Mouse (Mus musculus) CH12.LX (cell line): ENCODE results near the gene Clint1. TPM values are rescaled to one million over a fixed set of nuclear protein-coding genes. Genes with fewer than 3 reads are reported as not detected.

ENCODE experiments used
- DNase-seq: peaks from one replicate; pipeline ENCODE4 v3.0.0-alpha.2; 2013; ENCODE audit errors: extremely low read depth
- H3K27ac ChIP-seq: 2 replicates; pipeline ENCODE4 v1.5.1; 2012; ENCODE audit warnings: low read depth, mild to moderate bottlenecking, control low read depth, moderate library complexity; ENCODE audit not compliant: insufficient read depth
- H3K27me3 ChIP-seq: replicated peaks from 2 replicates; pipeline ENCODE3; 2012; ENCODE audit warnings: inconsistent platforms
- H3K36me3 ChIP-seq, 2 experiments: replicated peaks in 1 of 2; 2 replicates each; pipeline versions ENCODE3 to v1.6.1; 2012; ENCODE audit warnings: inconsistent platforms in 1 of 2, low read length in 1 of 2, mild to moderate bottlenecking in 1 of 2, mixed read lengths in 1 of 2, moderate library complexity in 1 of 2; ENCODE audit not compliant: control insufficient read depth in 1 of 2, insufficient read depth in 1 of 2
- H3K4me1 ChIP-seq, 2 experiments: 2 replicates each; pipeline ENCODE4 v1.6.1; 2012; ENCODE audit warnings: inconsistent platforms in 1 of 2, moderate library complexity in 1 of 2; ENCODE audit not compliant: insufficient read depth in 2 of 2, control insufficient read depth in 1 of 2
- H3K4me2 ChIP-seq: 2 replicates; pipeline ENCODE4 v1.6.1; 2012; ENCODE audit warnings: low read depth, mild to moderate bottlenecking, control low read depth; ENCODE audit not compliant: poor library complexity, insufficient read depth, severe bottlenecking
- H3K4me3 ChIP-seq, 3 experiments: fragments of 150-350 bp in 1 of 3; sonication (generic) in 1 of 3; replicated peaks in 1 of 3; 2 replicates each; pipeline versions ENCODE3 to v1.5.1; 2011 to 2012; ENCODE audit warnings: low read depth in 2 of 3, low read length in 2 of 3, mild to moderate bottlenecking in 2 of 3, moderate library complexity in 2 of 3, control low read depth in 1 of 3, improper control_type of control experiment in 1 of 3, inconsistent platforms in 1 of 3, mixed read lengths in 1 of 3; ENCODE audit not compliant: poor library complexity in 1 of 3
- H3K79me2 ChIP-seq: replicated peaks from 2 replicates; pipeline ENCODE4 v1.6.1; 2012; ENCODE audit warnings: mild to moderate bottlenecking, moderate library complexity; ENCODE audit not compliant: control insufficient read depth, poor library complexity, insufficient read depth, severe bottlenecking; ENCODE audit errors: extremely low read depth
- H3K9ac ChIP-seq: 2 replicates; pipeline ENCODE4 v1.6.1; 2012; ENCODE audit warnings: low read depth, mild to moderate bottlenecking, control low read depth, moderate library complexity; ENCODE audit not compliant: insufficient read depth
- H3K9me3 ChIP-seq: replicated peaks from 2 replicates; pipeline ENCODE3; 2012; ENCODE audit warnings: low read length, inconsistent platforms, mixed read lengths
- CHD1 ChIP-seq: IDR thresholded peaks from 2 replicates; pipeline ENCODE4 v1.6.1; 2012; ENCODE audit warnings: low read depth, low read length, improper control_type of control experiment, inconsistent platforms
- CTCF ChIP-seq, 2 experiments: IDR thresholded peaks in 1 of 2; conservative IDR thresholded peaks in 1 of 2; 2 replicates each; pipeline ENCODE4 v1.5.1; 2011 to 2012; ENCODE audit warnings: low read depth in 2 of 2, low read length in 2 of 2, improper control_type of control experiment in 1 of 2, inconsistent platforms in 1 of 2, mild to moderate bottlenecking in 1 of 2, moderate library complexity in 1 of 2
- ELF1 ChIP-seq: IDR thresholded peaks from 2 replicates; pipeline ENCODE4 v1.6.1; 2014; ENCODE audit warnings: low read depth, mild to moderate bottlenecking, inconsistent platforms, low read length, improper control_type of control experiment
- EP300 ChIP-seq: IDR thresholded peaks from 2 replicates; pipeline ENCODE4 v1.6.1; 2011; ENCODE audit warnings: low read length, improper control_type of control experiment
- ETS1 ChIP-seq: conservative IDR thresholded peaks from 2 replicates; pipeline ENCODE4 v1.6.1; 2012; ENCODE audit warnings: low read depth, mild to moderate bottlenecking, inconsistent platforms, low read length, improper control_type of control experiment, moderate library complexity
- HCFC1 ChIP-seq: IDR thresholded peaks from 2 replicates; pipeline ENCODE4 v1.6.1; 2012; ENCODE audit warnings: low read depth, mild to moderate bottlenecking, inconsistent platforms, low read length, improper control_type of control experiment
- IRF4 ChIP-seq: IDR thresholded peaks from 2 replicates; pipeline ENCODE4 v1.6.1; 2014; ENCODE audit warnings: low read depth, mild to moderate bottlenecking, inconsistent platforms, low read length, improper control_type of control experiment
- JUN ChIP-seq: IDR thresholded peaks from 2 replicates; pipeline ENCODE4 v1.6.1; 2011; ENCODE audit warnings: low read depth, mild to moderate bottlenecking, low read length, improper control_type of control experiment, moderate library complexity; ENCODE audit not compliant: insufficient read depth
- KAT2A ChIP-seq: IDR thresholded peaks from 2 replicates; pipeline ENCODE4 v1.6.1; 2012; ENCODE audit warnings: low read length, improper control_type of control experiment, inconsistent platforms; ENCODE audit not compliant: insufficient replicate concordance
- MAFK ChIP-seq: IDR thresholded peaks from 2 replicates; pipeline ENCODE4 v1.6.1; 2011; ENCODE audit warnings: low read length, improper control_type of control experiment; ENCODE audit not compliant: insufficient replicate concordance
- MAX ChIP-seq: IDR thresholded peaks from 2 replicates; pipeline ENCODE4 v1.6.1; 2011; ENCODE audit warnings: low read length, improper control_type of control experiment
- MYC ChIP-seq: IDR thresholded peaks from 2 replicates; pipeline ENCODE4 v1.6.1; 2011; ENCODE audit warnings: low read depth, mild to moderate bottlenecking, improper control_type of control experiment, low read length
- NELFE ChIP-seq: IDR thresholded peaks from 2 replicates; pipeline ENCODE4 v1.6.1; 2011; ENCODE audit warnings: low read depth, low read length, improper control_type of control experiment
- PAX5 ChIP-seq: IDR thresholded peaks from 2 replicates; pipeline ENCODE4 v1.6.1; 2012; ENCODE audit warnings: low read length, inconsistent platforms, mixed read lengths
- POLR2A ChIP-seq: IDR thresholded peaks from 2 replicates; pipeline ENCODE4 v1.6.1; 2011; ENCODE audit warnings: low read depth, mild to moderate bottlenecking, improper control_type of control experiment, low read length
- RAD21 ChIP-seq: IDR thresholded peaks from 2 replicates; pipeline ENCODE4 v1.6.1; 2011; ENCODE audit warnings: low read depth, mild to moderate bottlenecking, low read length, improper control_type of control experiment, moderate library complexity
- RCOR1 ChIP-seq: conservative IDR thresholded peaks from 2 replicates; pipeline ENCODE4 v1.6.1; 2012; ENCODE audit warnings: low read depth, mild to moderate bottlenecking, inconsistent platforms, low read length, improper control_type of control experiment
- SMC3 ChIP-seq: IDR thresholded peaks from 2 replicates; pipeline ENCODE4 v1.6.1; 2011; ENCODE audit warnings: low read depth, low read length, improper control_type of control experiment
- USF1 ChIP-seq: IDR thresholded peaks from 2 replicates; pipeline ENCODE4 v1.6.1; 2014; ENCODE audit warnings: low read depth, mild to moderate bottlenecking, inconsistent platforms, low read length, improper control_type of control experiment
- ZC3H11A ChIP-seq: IDR thresholded peaks from 2 replicates; pipeline ENCODE4 v1.6.1; 2012; ENCODE audit warnings: low read depth, mild to moderate bottlenecking, inconsistent platforms, low read length, improper control_type of control experiment
- ZKSCAN1 ChIP-seq: IDR thresholded peaks from 2 replicates; pipeline ENCODE4 v1.6.1; 2012; ENCODE audit warnings: low read depth, inconsistent platforms, low read length, improper control_type of control experiment, borderline replicate concordance
- ZMIZ1 ChIP-seq: IDR thresholded peaks from 2 replicates; pipeline ENCODE4 v1.6.1; 2012; ENCODE audit warnings: low read depth, mild to moderate bottlenecking, inconsistent platforms, low read length, improper control_type of control experiment
- dilution Hi-C: fragments of 300-500 bp; cut with MboI; formaldehyde crosslinking; loops from 2 replicates; pipeline ENCODE4 v1.14.3; 2020; ENCODE audit warnings: low sequenced_read_pairs; ENCODE audit not compliant: extremely low pct_unique_long_range_greater_than_20kb, extremely low pct_ligation_motif_present
- in situ Hi-C: fragments of 300-500 bp; cut with MboI; formaldehyde crosslinking; loops from 3 replicates; pipeline ENCODE4 v1.14.3; 2019; ENCODE audit warnings: low sequenced_read_pairs, low pct_ligation_motif_present, low pct_unique_long_range_greater_than_20kb, mixed read lengths
- polyA plus RNA-seq: library from polyadenylated mRNA; unstranded; fragments of >175 nt; gene quantifications from 2 replicates; pipeline ENCODE4 v1.2.1, GENCODE M21; 2012; ENCODE audit warnings: low read depth; ENCODE audit not compliant: insufficient read length
- total RNA-seq, 2 experiments: library from RNA; depleted of rRNA; stranded (reverse); fragments of 300-350 nt in 1 of 2; fragments of >200 nt in 1 of 2; gene quantifications; 2 replicates each; pipeline ENCODE4 v1.2.3; 2012 to 2014

Gene Clint1
- total and polyA plus RNA-seq, 3 experiments = 54.1 to 137 (median 98.5) TPM

- no peak overlapping the region for H3K27ac ChIP-seq
- no peak overlapping the region for H3K4me3 ChIP-seq
- TF ChIP-seq MAFK (no peak), RCOR1 (no peak), USF1 (no peak), KAT2A (no peak), NELFE (no peak), ZKSCAN1 (no peak), IRF4 (no peak), ZMIZ1 (no peak), MYC (no peak), ZC3H11A (no peak), CHD1 (no peak), ETS1 (no peak), MAX (no peak), ELF1 (no peak), HCFC1 (no peak), CTCF (conservative IDR thresholded peaks at IDR 0.05 in 1 of 2, IDR thresholded peaks at IDR 0.05 in 1 of 2; ENCODE audit: low read depth in 2 of 2, low read length in 2 of 2) (no peak), JUN (no peak)
- H3K4me2 ChIP-seq = no peak overlapping the region
- peaks cover 0 to under 1% of the 10 kb centered on the region in 2 experiments; a peak in 1 of 4 replicates for H3K4me1 ChIP-seq
- no peak for DNase-seq
- in situ Hi-C loops = no loop called here
- no peaks in the 10 kb centered on the region for H3K9me3 ChIP-seq
- H3K36me3 ChIP-seq = peaks cover 32 to 88% of the 10 kb centered on the region in 2 experiments
- H3K79me2 ChIP-seq = no peaks in the 10 kb centered on the region
- dilution Hi-C loops = no loop called here
- H3K9ac ChIP-seq = no peak overlapping the region
- H3K27me3 ChIP-seq = no peaks in the 10 kb centered on the region
Measured at GRCm38 (mm10) chr11:45937478-45937877, 85.6 kb downstream of the Clint1 start.

GRCm38 (mm10) chr11:45938917-45939316 lies 87.1 kb downstream of the Clint1 start:
- in situ Hi-C loops = no loop called here
- dilution Hi-C loops = no loop called here
- Histone ChIP-seq H3K27me3 (no peaks in the 10 kb centered on the region), H3K4me2 (no peak overlapping the region), H3K79me2 (no peaks in the 10 kb centered on the region), H3K9ac (no peak overlapping the region), H3K9me3 (no peaks in the 10 kb centered on the region), H3K36me3 (peaks cover 19 to 78% of the 10 kb centered on the region in 2 experiments), H3K4me3 (no peak overlapping the region), H3K4me1 (peaks cover 0 to 15% of the 10 kb centered on the region in 2 experiments; a peak in 3 of 4 replicates), H3K27ac (no peak overlapping the region)
- DNase-seq = no peak
- TF ChIP-seq CTCF (conservative IDR thresholded peaks at IDR 0.05 in 1 of 2, IDR thresholded peaks at IDR 0.05 in 1 of 2; ENCODE audit: low read depth in 2 of 2, low read length in 2 of 2) (no peak), PAX5 (no peak), ZMIZ1 (no peak), ZKSCAN1 (no peak), RAD21 (no peak), CHD1 (no peak), SMC3 (no peak), MYC (no peak), MAFK (no peak), HCFC1 (no peak), EP300 (no peak), JUN (no peak), POLR2A (no peak)
